Mouse (Mus musculus) layer of hippocampus, adult 2 months (tissue): ENCODE data around the gene Cnnm2. TPM values are rescaled to one million over a fixed set of nuclear protein-coding genes. Genes with fewer than 3 reads are reported as not detected.

Experiments used
- DNase-seq, 2 experiments: peaks; one replicate each; pipeline ENCODE4 v3.0.0; 2022; ENCODE audit warnings: low spot score in 2 of 2
- H3K27ac ChIP-seq: fragments of 200-600 bp; 2 replicates; pipeline ENCODE4 v1.8.1; 2022
- H3K4me3 ChIP-seq: fragments of 200-600 bp; 2 replicates; pipeline ENCODE4 v1.8.1; 2022; ENCODE audit warnings: mild to moderate bottlenecking
- CTCF ChIP-seq: fragments of 200-600 bp; conservative IDR thresholded peaks from 2 replicates; pipeline ENCODE4 v1.8.1; 2022; ENCODE audit warnings: antibody characterized with exemption, mild to moderate bottlenecking, moderate library complexity
- total RNA-seq, 2 experiments: library from RNA; stranded (reverse); gene quantifications; 2 replicates each; pipeline ENCODE4 v1.2.3; 2021

Gene Cnnm2
- total RNA-seq, 2 experiments from 2014 or later: 37.9 to 38.8 TPM

DNA sequence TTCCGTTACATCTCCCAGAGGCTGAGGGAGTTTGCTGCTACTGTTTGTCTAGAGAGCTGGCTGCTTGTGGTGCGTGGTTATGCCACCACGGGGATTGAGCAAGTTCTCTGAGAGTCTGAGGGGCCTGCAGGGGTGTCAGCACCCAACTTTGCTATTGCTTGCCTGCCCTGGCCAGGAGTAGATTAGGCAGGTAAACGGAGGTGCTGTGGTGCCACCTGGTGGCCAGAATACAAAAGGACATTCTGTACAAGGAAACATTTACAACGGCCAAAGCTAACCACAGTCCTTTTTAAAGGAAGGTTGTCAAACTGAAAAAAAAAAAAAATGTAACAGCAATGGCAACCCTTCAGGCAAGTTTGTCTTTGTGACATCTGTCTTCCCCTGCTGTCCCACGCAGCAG lies 108.1 kb downstream of the Cnnm2 start:
- peak; percentile 92 for TF ChIP-seq CTCF
- peak; percentile 79 to 86 for DNase-seq
- H3K4me3 ChIP-seq: no peak overlapping the region
- H3K27ac ChIP-seq: peak overlapping the region; percentile 56; the same call in 1 of the 2 replicates

DNA sequence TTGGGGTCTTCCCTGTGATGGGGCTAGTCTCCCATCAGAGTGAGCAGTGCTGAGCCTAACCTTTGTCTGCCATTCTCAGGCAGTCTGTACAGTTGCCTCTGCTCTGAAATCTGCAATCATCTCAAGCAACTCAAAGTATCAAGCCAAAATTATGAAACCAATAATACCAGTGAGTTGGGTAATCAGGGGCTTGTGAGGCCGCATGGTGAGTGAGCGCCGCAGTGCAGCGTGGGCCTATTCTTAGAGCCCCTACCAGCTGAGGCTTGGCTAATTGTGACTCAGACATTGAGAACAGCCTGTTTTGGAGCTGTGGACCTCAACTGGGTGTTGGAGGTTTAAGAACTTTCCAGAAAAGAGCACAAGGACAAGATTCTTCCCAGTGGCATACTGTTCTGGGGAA lies 109.7 kb downstream of the Cnnm2 start:
- DNase-seq: no peak
- H3K27ac ChIP-seq: peak overlapping the region; percentile 56
- TF ChIP-seq CTCF: no peak

DNA sequence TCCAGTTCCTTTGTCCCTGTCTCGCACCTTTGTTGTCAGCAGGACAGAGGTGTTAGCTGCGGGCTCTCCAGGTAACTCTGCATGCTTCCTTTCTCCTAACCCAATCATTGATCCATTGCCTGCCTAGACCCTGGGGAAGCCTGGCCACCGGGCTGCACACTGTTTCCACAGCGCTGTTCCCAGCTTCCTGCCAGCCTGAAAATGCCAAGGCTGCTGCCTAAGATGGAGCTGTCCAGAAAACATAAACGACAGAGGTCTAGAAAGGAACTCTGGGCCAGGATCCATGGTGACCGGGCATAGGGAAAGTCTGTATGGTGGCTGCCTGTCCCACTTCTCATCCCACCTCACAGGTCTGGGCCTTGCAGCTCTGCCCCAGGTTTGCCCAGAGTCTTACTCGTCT lies 110.3 kb downstream of the Cnnm2 start:
- Histone ChIP-seq H3K27ac (peak overlapping the region; percentile 56), H3K4me3 (no peak overlapping the region)
- DNase-seq: no peak
- TF ChIP-seq CTCF: no peak

More for the DNA sequence above, 109.7 kb downstream of the Cnnm2 start:
- no peak overlapping the region for H3K4me3 ChIP-seq

DNA sequence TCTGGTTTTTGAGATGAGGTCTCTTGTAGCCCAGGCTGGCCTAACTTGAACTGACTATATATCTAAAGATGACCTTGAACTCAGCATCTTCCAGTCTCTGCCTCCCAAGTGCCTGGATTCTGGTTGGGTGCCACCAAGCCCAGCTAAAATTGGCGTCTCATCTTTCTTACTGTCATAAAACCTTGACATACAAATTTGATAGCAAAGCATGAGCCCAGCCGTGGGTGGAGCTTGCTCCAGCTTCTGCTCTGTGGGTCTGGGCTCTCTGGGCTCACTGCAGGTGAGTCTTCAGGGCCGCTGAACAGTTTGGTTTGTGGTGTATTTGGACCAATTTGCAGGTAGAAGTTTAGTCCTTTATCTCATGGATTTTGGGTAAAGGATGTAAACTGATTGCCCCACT lies 112.5 kb downstream of the Cnnm2 start:
- DNase-seq: no peak
- Histone ChIP-seq H3K27ac (no peak overlapping the region), H3K4me3 (no peak overlapping the region)
- TF ChIP-seq CTCF: no peak

DNA sequence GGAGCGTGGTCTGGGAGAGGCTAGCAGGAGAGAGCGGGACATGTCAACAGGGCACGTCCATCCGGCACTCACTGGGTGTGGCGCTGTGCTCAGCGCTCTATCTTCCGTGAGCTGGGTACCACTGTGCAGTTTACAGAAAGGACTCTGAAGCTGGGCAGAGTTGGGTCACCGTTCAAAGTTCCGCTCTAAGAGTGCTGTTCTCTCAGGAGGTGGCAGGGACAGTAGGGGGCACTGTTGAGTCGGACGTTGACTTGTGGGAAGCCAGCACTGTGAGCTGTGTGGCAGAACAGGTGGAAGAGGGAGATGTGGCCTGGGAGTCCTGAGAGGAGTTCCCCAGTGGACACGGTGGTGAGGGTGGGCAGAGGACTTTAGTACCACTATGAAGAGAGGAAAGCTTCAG lies 114.4 kb downstream of the Cnnm2 start:
- peak; percentile 82 to 92 for DNase-seq
- Histone ChIP-seq H3K27ac (peak overlapping the region; percentile 28; the same call in 1 of the 2 replicates), H3K4me3 (no peak overlapping the region)
- peak; percentile 92 for TF ChIP-seq CTCF

DNA sequence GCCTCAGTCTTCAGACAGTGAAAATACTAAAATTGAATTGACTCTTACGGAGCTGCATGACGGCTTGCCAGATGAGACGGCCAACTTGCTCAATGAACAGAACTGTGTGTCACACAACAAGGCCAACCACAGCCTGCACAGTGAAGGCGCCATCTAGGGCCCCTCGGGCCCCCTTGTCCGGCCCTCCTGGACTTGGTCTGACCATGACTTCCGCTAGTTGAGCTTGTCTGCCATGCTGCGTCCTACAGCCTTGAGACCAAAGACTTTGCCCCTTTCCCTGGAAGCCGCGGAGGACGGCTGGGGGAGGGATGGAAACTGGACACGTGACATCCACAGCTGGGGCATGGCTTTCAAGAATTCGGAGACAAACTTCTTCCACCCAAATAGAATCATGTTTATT lies 116.5 kb downstream of the Cnnm2 start:
- DNase-seq: no peak
- Histone ChIP-seq H3K27ac (peak overlapping the region; percentile 63; the same call in 1 of the 2 replicates), H3K4me3 (no peak overlapping the region)
- no peak for TF ChIP-seq CTCF

DNA sequence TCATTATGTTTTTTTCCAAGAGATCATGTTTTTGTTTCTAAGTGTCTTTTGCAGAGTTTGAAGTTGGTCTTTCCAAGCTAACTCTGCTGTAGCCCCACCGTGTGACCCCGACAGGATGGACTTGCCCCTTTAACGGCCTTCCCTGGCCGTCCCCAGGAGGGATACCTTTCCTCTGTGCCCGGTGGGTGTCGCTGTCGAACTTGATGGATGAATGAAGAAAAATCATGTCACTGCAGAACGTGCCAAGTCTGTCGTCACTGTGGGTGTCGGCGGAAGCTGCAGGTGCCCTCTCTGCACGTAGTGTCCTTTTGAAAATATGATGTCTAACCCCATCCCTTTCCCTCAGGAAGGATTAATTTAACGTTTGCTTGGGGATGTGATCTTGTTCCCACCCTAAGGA lies 117.0 kb downstream of the Cnnm2 start:
- TF ChIP-seq CTCF: peak; percentile 82
- DNase-seq: peak; percentile 82 to 84
- no peak overlapping the region for H3K4me3 ChIP-seq
- H3K27ac ChIP-seq: peak overlapping the region; percentile 63

DNA sequence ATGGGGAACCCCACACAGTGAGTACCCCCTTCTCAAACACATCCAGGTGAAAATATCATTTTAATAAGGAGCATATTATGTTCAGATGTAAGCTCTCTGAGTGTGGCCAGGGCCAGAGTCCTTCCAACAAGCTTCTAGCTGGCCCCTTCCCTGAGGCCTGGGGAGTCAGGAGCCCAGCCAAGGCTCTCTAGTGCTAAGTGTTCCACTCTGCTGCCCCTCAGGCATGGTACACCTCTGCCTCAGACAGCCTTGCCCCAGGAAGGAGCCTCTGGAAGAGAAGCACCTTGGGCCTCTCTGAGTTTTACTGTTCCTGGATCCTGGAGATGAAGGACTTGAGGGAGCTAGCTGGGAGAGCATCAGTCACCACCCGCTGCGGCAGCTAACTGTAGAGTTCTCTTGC lies 118.5 kb downstream of the Cnnm2 start:
- TF ChIP-seq CTCF: no peak
- H3K27ac ChIP-seq: peak overlapping the region; percentile 52; the same call in 1 of the 2 replicates
- H3K4me3 ChIP-seq: no peak overlapping the region
- no peak for DNase-seq

DNA sequence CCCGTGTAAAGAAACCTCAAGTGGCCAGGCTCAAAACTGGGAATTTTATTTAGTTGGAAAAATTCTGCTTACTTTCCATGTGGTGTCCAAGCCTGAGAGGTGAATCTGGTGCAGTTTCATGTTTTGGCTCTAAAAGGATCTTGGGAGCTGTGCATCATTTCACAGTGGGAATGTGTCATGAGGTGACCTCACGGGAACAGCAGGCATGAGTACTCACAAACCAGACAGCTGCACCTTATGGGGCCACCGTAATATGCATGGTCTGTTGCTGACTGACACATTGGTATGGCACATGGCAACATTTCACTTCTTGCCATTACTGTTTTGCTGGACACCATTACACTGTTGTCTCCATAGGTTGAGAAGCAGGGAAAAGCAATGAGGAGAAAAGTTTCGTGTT lies 124.0 kb downstream of the Cnnm2 start:
- no peak for TF ChIP-seq CTCF
- peak overlapping the region; percentile 61; the same call in 1 of the 2 replicates for H3K27ac ChIP-seq
- H3K4me3 ChIP-seq: no peak overlapping the region
- DNase-seq: no peak

DNA sequence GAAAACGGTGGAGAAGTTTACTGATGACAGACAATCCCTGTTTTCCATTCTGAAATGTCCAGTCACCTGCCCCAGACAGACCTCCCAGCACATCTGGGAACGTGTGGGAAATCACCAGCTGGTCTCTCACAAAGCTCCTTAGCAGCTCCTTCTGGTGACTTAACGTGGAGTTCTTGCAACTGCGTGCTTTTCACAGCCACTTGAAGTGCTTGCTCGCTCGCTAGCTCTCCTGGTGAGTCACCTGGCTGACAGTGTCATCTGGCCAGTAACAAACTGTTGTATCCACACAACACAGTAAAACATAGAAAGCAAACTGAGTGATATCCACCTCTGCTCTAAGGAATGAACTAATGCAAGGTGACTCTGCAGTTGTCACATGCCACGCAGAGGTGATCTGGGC lies 125.4 kb downstream of the Cnnm2 start:
- no peak for DNase-seq
- Histone ChIP-seq H3K4me3 (no peak overlapping the region), H3K27ac (peak overlapping the region; percentile 46; the same call in 1 of the 2 replicates)
- TF ChIP-seq CTCF: no peak

DNA sequence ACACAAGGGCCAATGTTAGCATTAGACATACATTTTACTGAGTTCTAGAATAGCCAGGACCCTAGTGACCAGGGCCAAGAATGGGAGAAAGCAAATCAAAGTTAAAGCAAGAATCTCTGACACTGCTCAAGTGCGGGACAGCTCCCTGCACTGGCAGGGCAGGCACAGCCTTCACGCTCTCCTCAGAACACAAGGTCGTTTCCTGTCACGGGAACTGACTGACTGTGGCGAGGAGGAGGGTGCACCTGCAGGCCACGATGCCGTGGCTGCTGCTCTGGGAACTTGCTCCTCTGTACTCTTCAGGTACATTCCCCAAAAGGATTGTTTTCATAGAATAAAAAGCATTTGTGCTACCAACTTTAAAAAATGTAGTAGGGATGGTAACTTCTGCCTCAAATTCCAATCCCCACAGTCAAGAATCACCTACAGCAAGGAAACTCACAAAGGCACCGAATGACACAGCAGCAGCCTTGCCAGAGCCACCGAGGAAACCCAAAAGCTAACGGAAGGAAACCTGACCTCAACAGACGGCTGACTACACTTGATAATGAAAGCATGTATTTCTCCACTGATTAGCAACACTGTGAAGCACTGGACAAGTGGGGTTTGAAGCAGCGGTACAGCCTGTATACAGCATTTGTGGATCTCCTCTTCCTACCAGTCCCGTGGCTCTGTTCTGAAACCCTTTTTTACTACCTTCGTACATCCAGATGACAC lies 126.6 kb downstream of the Cnnm2 start:
- no peak for DNase-seq
- Histone ChIP-seq H3K27ac (peak overlapping the region; percentile 46; the same call in 1 of the 2 replicates), H3K4me3 (no peak overlapping the region)
- TF ChIP-seq CTCF: no peak

DNA sequence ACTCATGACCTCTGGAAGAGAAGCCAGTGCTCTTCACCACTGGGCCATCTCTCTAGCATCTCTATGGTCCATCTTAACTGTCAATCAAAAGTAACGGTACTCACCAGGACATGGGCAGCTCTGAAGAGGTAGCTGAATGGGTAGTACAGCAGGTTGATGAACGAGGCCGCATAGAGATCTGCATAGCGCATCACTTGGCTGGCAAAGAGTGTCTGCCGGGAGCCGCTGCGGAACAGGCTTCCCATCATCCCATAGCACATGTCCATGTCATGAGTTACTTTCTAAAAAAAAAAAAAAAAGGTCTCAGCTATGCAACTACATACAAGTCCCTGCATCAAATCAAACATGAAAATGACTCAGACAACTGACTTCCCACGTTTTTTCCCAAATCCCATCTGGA lies 128.3 kb downstream of the Cnnm2 start:
- H3K27ac ChIP-seq: peak overlapping the region; percentile 51; the same call in 1 of the 2 replicates
- no peak for TF ChIP-seq CTCF
- no peak for DNase-seq
- no peak overlapping the region for H3K4me3 ChIP-seq

DNA sequence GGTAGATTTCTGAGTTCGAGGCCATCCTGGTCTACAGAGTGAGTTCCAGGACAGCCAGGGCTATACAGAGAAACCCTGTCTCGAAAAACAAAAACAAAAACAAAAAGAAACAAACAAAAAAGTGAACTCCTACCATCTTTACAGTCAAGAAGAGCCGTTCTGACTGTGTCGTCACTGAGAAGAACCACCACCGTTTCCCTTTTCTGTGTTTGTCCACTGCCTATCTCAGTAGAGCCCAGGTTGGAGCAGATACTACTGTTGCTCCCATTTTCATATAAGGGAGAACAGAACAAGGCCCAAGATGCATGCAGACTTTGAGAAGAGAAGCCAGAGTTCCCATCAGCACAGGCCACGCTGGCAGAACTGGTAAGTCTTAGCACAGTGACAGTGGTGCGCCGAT lies 129.3 kb downstream of the Cnnm2 start:
- no peak overlapping the region for H3K4me3 ChIP-seq
- H3K27ac ChIP-seq: peak overlapping the region; percentile 62
- no peak for DNase-seq
- TF ChIP-seq CTCF: no peak

DNA sequence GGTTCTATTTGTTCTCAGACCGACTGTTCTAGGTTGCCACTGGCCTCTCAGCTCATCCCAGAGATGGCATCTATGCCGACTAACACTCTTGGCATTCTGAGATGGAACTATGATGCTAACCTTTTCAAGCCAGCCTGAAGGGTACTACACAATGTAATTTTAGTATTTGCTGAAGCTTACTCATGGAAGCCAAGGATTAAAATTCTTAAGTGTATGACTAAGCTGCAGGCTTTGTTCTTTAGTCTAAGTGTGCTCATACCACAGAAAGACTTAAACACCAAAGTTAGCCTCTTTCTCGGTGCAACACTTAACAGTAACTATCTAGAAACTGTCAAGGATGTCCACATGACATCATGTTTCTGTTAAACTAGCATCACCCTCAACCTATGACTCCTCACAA lies 131.5 kb downstream of the Cnnm2 start:
- Histone ChIP-seq H3K27ac (peak overlapping the region; percentile 44; the same call in 1 of the 2 replicates), H3K4me3 (no peak overlapping the region)
- no peak for TF ChIP-seq CTCF
- DNase-seq: no peak
